Mouse (Mus musculus) midbrain, embryonic 13.5 days (tissue): ENCODE data around the gene Nostrin. TPM values are rescaled to one million over a fixed set of nuclear protein-coding genes. Genes with fewer than 3 reads are reported as not detected.

Experiments used
- ATAC-seq: fragments of 200-750 bp; cut with Nextera tagmentation; 2 replicates; pipeline ENCODE4 v1.8.0; 2017; ENCODE audit warnings: mild to moderate bottlenecking, moderate TSS enrichment, moderate library complexity
- H3K27ac ChIP-seq: fragments of 300-500 bp; sonication (generic); 2 replicates; pipeline ENCODE4 v1.5.1; 2015; ENCODE audit warnings: inconsistent platforms, mild to moderate bottlenecking, moderate library complexity
- H3K27me3 ChIP-seq: fragments of 300-500 bp; sonication (generic); 2 replicates; pipeline ENCODE4 v1.6.1; 2015; ENCODE audit warnings: mild to moderate bottlenecking, inconsistent platforms
- H3K36me3 ChIP-seq: fragments of 300-500 bp; sonication (generic); 2 replicates; pipeline ENCODE4 v1.6.1; 2015; ENCODE audit warnings: mild to moderate bottlenecking, inconsistent platforms
- H3K4me1 ChIP-seq: fragments of 300-500 bp; sonication (generic); replicated peaks from 2 replicates; pipeline ENCODE4 v1.6.1; 2015; ENCODE audit warnings: inconsistent platforms
- H3K4me2 ChIP-seq: fragments of 300-500 bp; sonication (generic); replicated peaks from 2 replicates; pipeline ENCODE4 v1.6.1; 2015; ENCODE audit warnings: moderate library complexity, mild to moderate bottlenecking, inconsistent platforms
- H3K4me3 ChIP-seq: fragments of 300-500 bp; sonication (generic); replicated peaks from 2 replicates; pipeline ENCODE4 v1.5.1; 2015; ENCODE audit warnings: mild to moderate bottlenecking, inconsistent platforms
- H3K9ac ChIP-seq: fragments of 300-500 bp; sonication (generic); replicated peaks from 2 replicates; pipeline ENCODE4 v1.6.1; 2015; ENCODE audit warnings: mild to moderate bottlenecking, inconsistent platforms
- H3K9me3 ChIP-seq: fragments of 300-500 bp; sonication (generic); 2 replicates; pipeline ENCODE4 v1.6.1; 2016; ENCODE audit warnings: mild to moderate bottlenecking, inconsistent platforms
- WGBS: fragments of 180-500 bp; shearing (Covaris S2); methylation state at CpG from one replicate; pipeline ENCODE4 v1.1.7; 2015; 5-methylcytosine and 5-hydroxymethylcytosine counted together
- polyA plus RNA-seq: library from polyadenylated mRNA; unstranded; fragments of >200 nt; fragmentation: Nextera tagmentation; extraction: Ambion mirVana; gene quantifications from 2 replicates; pipeline ENCODE4 v1.2.1, GENCODE M21; 2015

Nostrin gene
- polyA plus RNA-seq, 1 experiment from 2014 or later = 0.50 TPM

- Histone ChIP-seq H3K27ac (no peak overlapping the region), H3K27me3 (no peaks in the 10 kb centered on the region), H3K4me1 (0 out of 2 replicates have a peak, but pooled peaks cover under 1% of the 10 kb centered on the region), H3K36me3 (peaks cover 8% of the 10 kb centered on the region), H3K4me3 (no peak overlapping the region), H3K4me2 (no peak overlapping the region), H3K9ac (no peak overlapping the region), H3K9me3 (no peaks in the 10 kb centered on the region)
- ATAC-seq = no peak
- 74% methylated on average over 7 of the region's 7 CpGs for WGBS
Observed at GRCm38 (mm10) chr2:69109710-69110109, 25.9 kb upstream of the Nostrin start.

GRCm38 (mm10) chr2:69112609-69113008 is 23.0 kb upstream of the Nostrin start:
- Histone ChIP-seq H3K36me3 (peaks cover 10% of the 10 kb centered on the region), H3K4me3 (no peak overlapping the region), H3K9me3 (peaks cover 3% of the 10 kb centered on the region; the same call in 1 of the 2 replicates), H3K9ac (no peak overlapping the region), H3K27me3 (no peaks in the 10 kb centered on the region), H3K27ac (no peak overlapping the region), H3K4me2 (no peak overlapping the region), H3K4me1 (no peaks in the 10 kb centered on the region)
- WGBS = 82% methylated on average over 5 of the region's 5 CpGs
- ATAC-seq = no peak

GRCm38 (mm10) chr2:69113829-69114547 is 21.6 kb upstream of the Nostrin start:
- H3K27ac ChIP-seq = no peak overlapping the region
- H3K36me3 ChIP-seq = peaks cover 6% of the 10 kb centered on the region; the same call in 1 of the 2 replicates
- H3K9ac ChIP-seq = no peak overlapping the region
- no peak overlapping the region for H3K4me3 ChIP-seq
- H3K9me3 ChIP-seq = peaks cover 3% of the 10 kb centered on the region; the same call in 1 of the 2 replicates
- WGBS = 76% methylated on average over 10 of the region's 10 CpGs
- no peaks in the 10 kb centered on the region for H3K27me3 ChIP-seq
- H3K4me1 ChIP-seq = no peaks in the 10 kb centered on the region
- no peak overlapping the region for H3K4me2 ChIP-seq
- no peak for ATAC-seq

GRCm38 (mm10) chr2:69115921-69116320 is 19.7 kb upstream of the Nostrin start:
- no peak for ATAC-seq
- Histone ChIP-seq H3K36me3 (peaks cover 6% of the 10 kb centered on the region; the same call in 1 of the 2 replicates), H3K27ac (no peak overlapping the region), H3K9ac (no peak overlapping the region), H3K4me2 (no peak overlapping the region), H3K4me3 (no peak overlapping the region), H3K4me1 (no peaks in the 10 kb centered on the region), H3K9me3 (peaks cover 3% of the 10 kb centered on the region; the same call in 1 of the 2 replicates), H3K27me3 (no peaks in the 10 kb centered on the region)
- WGBS = 91% methylated on average over 3 of the region's 3 CpGs

- no peak overlapping the region for H3K27ac ChIP-seq
- ATAC-seq = no peak
- 72% methylated on average over 4 of the region's 4 CpGs for WGBS
Observed at GRCm38 (mm10) chr2:69116767-69117166, 18.8 kb upstream of the Nostrin start.

GRCm38 (mm10) chr2:69118994-69119393 is 16.6 kb upstream of the Nostrin start:
- WGBS = 90% methylated on average over 1 of the region's 1 CpGs
- H3K4me3 ChIP-seq = no peak overlapping the region
- no peak for ATAC-seq
- no peaks in the 10 kb centered on the region for H3K4me1 ChIP-seq
- no peak overlapping the region for H3K9ac ChIP-seq
- H3K4me2 ChIP-seq = no peak overlapping the region
- H3K27ac ChIP-seq = no peak overlapping the region
- peaks cover 6% of the 10 kb centered on the region; the same call in 1 of the 2 replicates for H3K36me3 ChIP-seq
- H3K27me3 ChIP-seq = no peaks in the 10 kb centered on the region
- H3K9me3 ChIP-seq = peaks cover 3% of the 10 kb centered on the region; the same call in 1 of the 2 replicates

More at GRCm38 (mm10) chr2:69116767-69117166, 18.8 kb upstream of the Nostrin start:
- H3K4me3 ChIP-seq = no peak overlapping the region
- no peaks in the 10 kb centered on the region for H3K4me1 ChIP-seq
- H3K27me3 ChIP-seq = no peaks in the 10 kb centered on the region
- H3K4me2 ChIP-seq = no peak overlapping the region
- H3K9ac ChIP-seq = no peak overlapping the region
- peaks cover 6% of the 10 kb centered on the region; the same call in 1 of the 2 replicates for H3K36me3 ChIP-seq
- H3K9me3 ChIP-seq = peaks cover 3% of the 10 kb centered on the region; the same call in 1 of the 2 replicates

- H3K4me2 ChIP-seq = no peak overlapping the region
- H3K9me3 ChIP-seq = peaks cover 3% of the 10 kb centered on the region; the same call in 1 of the 2 replicates
- no peak for ATAC-seq
- H3K27me3 ChIP-seq = no peaks in the 10 kb centered on the region
- peaks cover 5% of the 10 kb centered on the region; the same call in 1 of the 2 replicates for H3K36me3 ChIP-seq
- WGBS = 65% methylated on average over 2 of the region's 2 CpGs
- no peaks in the 10 kb centered on the region for H3K4me1 ChIP-seq
- no peak overlapping the region for H3K4me3 ChIP-seq
- no peak overlapping the region for H3K27ac ChIP-seq
- no peak overlapping the region for H3K9ac ChIP-seq
Observed at GRCm38 (mm10) chr2:69119718-69120117, 15.9 kb upstream of the Nostrin start.

- no peak overlapping the region for H3K9ac ChIP-seq
- no peak overlapping the region for H3K4me3 ChIP-seq
- peaks cover 6% of the 10 kb centered on the region; the same call in 1 of the 2 replicates for H3K4me1 ChIP-seq
- no peak for ATAC-seq
- H3K27me3 ChIP-seq = no peaks in the 10 kb centered on the region
- H3K9me3 ChIP-seq = no peaks in the 10 kb centered on the region
- H3K36me3 ChIP-seq = no peaks in the 10 kb centered on the region
- WGBS = 82% methylated on average over 4 of the region's 4 CpGs
- H3K27ac ChIP-seq = no peak overlapping the region
- H3K4me2 ChIP-seq = no peak overlapping the region
Observed at GRCm38 (mm10) chr2:69121681-69122080, 13.9 kb upstream of the Nostrin start.

- no peak overlapping the region for H3K4me2 ChIP-seq
- no peak overlapping the region for H3K27ac ChIP-seq
- peak; percentile 73 for ATAC-seq
- H3K27me3 ChIP-seq = no peaks in the 10 kb centered on the region
- no peak overlapping the region for H3K9ac ChIP-seq
- no peaks in the 10 kb centered on the region for H3K9me3 ChIP-seq
- no peaks in the 10 kb centered on the region for H3K36me3 ChIP-seq
- peaks cover 14% of the 10 kb centered on the region for H3K4me1 ChIP-seq
- H3K4me3 ChIP-seq = no peak overlapping the region
- WGBS = 35% methylated on average over 3 of the region's 3 CpGs
Observed at GRCm38 (mm10) chr2:69125425-69125824, 10.2 kb upstream of the Nostrin start.

- Histone ChIP-seq H3K4me3 (no peak overlapping the region), H3K9me3 (no peaks in the 10 kb centered on the region), H3K27ac (no peak overlapping the region), H3K4me2 (no peak overlapping the region), H3K36me3 (no peaks in the 10 kb centered on the region), H3K4me1 (peaks cover 14% of the 10 kb centered on the region), H3K27me3 (no peaks in the 10 kb centered on the region), H3K9ac (no peak overlapping the region)
- WGBS = 82% methylated on average over 7 of the region's 7 CpGs
- ATAC-seq = no peak
Observed at GRCm38 (mm10) chr2:69128321-69128720, 7.3 kb upstream of the Nostrin start.

GRCm38 (mm10) chr2:69128921-69129395 is 6.6 kb upstream of the Nostrin start:
- H3K27ac ChIP-seq = no peak overlapping the region
- H3K36me3 ChIP-seq = no peaks in the 10 kb centered on the region
- H3K9ac ChIP-seq = no peak overlapping the region
- H3K4me2 ChIP-seq = peak overlapping the region; percentile 11; the same call in 1 of the 2 replicates
- no peaks in the 10 kb centered on the region for H3K27me3 ChIP-seq
- H3K4me1 ChIP-seq = peaks cover 14% of the 10 kb centered on the region
- 23% methylated on average over 10 of the region's 10 CpGs for WGBS
- peak; percentile 76 for ATAC-seq
- no peaks in the 10 kb centered on the region for H3K9me3 ChIP-seq
- H3K4me3 ChIP-seq = no peak overlapping the region

GRCm38 (mm10) chr2:69129425-69130210 is 6.0 kb upstream of the Nostrin start:
- Histone ChIP-seq H3K9me3 (no peaks in the 10 kb centered on the region), H3K9ac (no peak overlapping the region), H3K4me2 (0 out of 2 replicates have a peak overlapping the region, but pooled peaks have one; percentile 11), H3K27me3 (no peaks in the 10 kb centered on the region), H3K36me3 (no peaks in the 10 kb centered on the region), H3K4me3 (no peak overlapping the region), H3K4me1 (peaks cover 14% of the 10 kb centered on the region), H3K27ac (no peak overlapping the region)
- WGBS = 65% methylated on average over 7 of the region's 7 CpGs
- ATAC-seq = no peak
